Mouse (Mus musculus) activated CD4-positive, CD25-positive, alpha-beta regulatory T cell, adult 4 months (primary cell): ENCODE measurements around the gene Olfr54. TPM values are rescaled to one million over a fixed set of nuclear protein-coding genes. Genes with fewer than 3 reads are reported as not detected.
"Not testable (repeated sequence)": the region's sequence is repeated elsewhere in the genome, so short reads cannot be mapped to it uniquely, and the experiment has no call there.

ENCODE experiments used
- ATAC-seq: one replicate; pipeline ENCODE4 v1.8.0; 2017
- polyA plus RNA-seq, 2 experiments: library from polyadenylated mRNA; unstranded; fragments of 100-300 nt; shearing (Covaris generic); gene quantifications; one replicate each; pipeline ENCODE4 v1.2.1; 2017

Olfr54 gene
- under 1 TPM in 1 of 2 experiments, not detected in 1; 0.20 TPM for polyA plus RNA-seq

DNA sequence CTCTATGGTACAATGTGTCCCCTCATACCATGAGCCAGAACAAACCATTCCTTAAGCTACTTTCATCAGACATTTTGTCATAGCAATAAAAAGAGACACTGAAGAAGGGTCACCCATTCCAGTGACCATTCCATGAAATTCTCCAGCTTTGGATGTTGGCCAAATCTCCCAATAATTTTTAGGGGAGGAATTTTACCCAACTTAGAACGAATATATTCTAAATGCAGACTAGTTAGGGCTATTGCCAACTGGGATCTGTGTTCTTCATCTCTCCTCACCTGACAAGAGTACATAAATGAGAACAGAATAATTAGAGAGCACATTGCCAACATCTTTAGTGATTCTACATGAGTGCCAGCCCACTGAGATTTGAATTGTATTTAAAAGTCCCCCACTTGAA, at the start of gene Olfr54:
Gene Olfr54 (plus strand): TSS at position 301 of the 400 bp plus-strand sequence.
- ATAC-seq: no peak

- no peak for ATAC-seq
These were observed 49.1 kb upstream of the Olfr54 start for GRCm38 (mm10) chr11:50964886-50965285.

GRCm38 (mm10) chr11:50966230-50966629, 47.8 kb upstream of the Olfr54 start, which contains the start of gene Olfr1378:
Gene Olfr1378 (plus strand): TSS chr11:50966530.
- ATAC-seq: no peak

- no peak for ATAC-seq
These were observed 36.8 kb upstream of the Olfr54 start for GRCm38 (mm10) chr11:50977216-50977615.

- ATAC-seq: no peak
These were observed 32.4 kb upstream of the Olfr54 start, which contains the start of gene Olfr1377 for GRCm38 (mm10) chr11:50981667-50982066. Gene Olfr1377 (plus strand): TSS chr11:50981967.

- no peak for ATAC-seq
These were observed 10.7 kb upstream of the Olfr54 start, which contains the start of gene Olfr51 for GRCm38 (mm10) chr11:51003296-51003695. Gene Olfr51 (plus strand): TSS chr11:51003596.

DNA sequence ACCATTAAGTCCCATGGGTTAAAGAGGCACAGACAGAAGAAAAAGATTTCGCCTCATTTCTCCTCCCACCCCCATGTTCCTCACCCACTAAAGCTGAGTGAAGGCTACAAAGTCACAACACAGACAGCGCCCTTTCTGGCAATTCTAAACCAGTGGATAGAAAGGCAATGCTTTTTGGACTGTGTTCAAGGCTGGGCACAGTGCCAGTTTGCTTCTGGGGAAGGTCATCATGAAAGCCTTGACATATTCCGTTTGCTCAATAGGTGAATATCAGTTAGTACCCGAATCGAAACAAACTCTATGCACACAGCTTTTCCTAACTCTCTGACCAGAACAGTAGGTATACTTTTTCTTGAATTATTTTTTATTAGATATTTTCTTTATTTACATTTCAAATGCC, 2.2 kb upstream of the Olfr54 start:
- ATAC-seq: no peak

DNA sequence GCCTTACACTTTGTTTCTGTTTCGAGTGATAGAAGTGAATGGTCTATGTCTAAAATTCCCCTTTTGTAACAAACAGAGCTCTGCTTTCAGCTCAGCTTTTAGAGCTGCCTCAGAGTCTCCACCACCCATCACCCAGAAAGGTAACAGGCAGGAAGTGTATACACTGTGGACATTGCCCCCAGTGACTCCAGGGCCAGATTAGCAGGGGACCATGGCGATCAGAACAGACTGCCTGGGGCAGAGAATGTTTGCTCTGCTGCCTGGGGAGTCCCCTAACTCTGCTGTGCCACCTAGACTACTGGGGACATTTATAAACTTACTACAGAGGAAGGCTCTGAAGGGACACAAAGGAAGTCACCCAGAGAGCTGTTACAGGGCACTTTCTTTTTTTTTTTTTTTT, 2.3 kb downstream of the Olfr54 start:
- no peak for ATAC-seq

- ATAC-seq: not testable (repeated sequence)
These were observed 12.8 kb downstream of the Olfr54 start for GRCm38 (mm10) chr11:51026811-51027210.

DNA sequence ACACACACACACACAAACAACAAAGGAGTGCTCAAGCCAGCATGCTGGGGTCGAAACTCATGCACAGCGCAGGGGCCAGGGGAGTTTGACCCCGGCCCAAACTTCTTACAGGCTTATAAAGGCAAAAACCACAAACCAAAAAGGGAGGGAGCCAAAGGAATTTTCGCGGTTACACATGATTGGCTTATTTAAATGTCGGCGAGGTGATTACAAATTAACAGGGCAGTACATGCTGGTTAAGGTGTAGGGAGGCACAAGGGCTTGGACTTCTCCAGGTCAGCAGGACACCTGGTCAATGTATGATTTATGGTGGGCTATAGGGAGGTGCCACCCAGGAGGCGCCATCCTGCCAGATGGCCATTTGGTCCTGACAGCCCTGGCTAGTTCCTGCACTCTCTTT, 15.3 kb downstream of the Olfr54 start:
- ATAC-seq: not testable (repeated sequence)

GRCm38 (mm10) chr11:51030225-51030624, 16.2 kb downstream of the Olfr54 start:
- ATAC-seq: no peak

- ATAC-seq: no peak
These were observed 18.8 kb downstream of the Olfr54 start for GRCm38 (mm10) chr11:51032851-51033250.

GRCm38 (mm10) chr11:51034141-51034540, 20.1 kb downstream of the Olfr54 start:
- not testable (repeated sequence) for ATAC-seq

- ATAC-seq: no peak
These were observed 21.9 kb downstream of the Olfr54 start for GRCm38 (mm10) chr11:51035951-51036350.

GRCm38 (mm10) chr11:51044776-51045175, 30.7 kb downstream of the Olfr54 start:
- not testable (repeated sequence) for ATAC-seq

DNA sequence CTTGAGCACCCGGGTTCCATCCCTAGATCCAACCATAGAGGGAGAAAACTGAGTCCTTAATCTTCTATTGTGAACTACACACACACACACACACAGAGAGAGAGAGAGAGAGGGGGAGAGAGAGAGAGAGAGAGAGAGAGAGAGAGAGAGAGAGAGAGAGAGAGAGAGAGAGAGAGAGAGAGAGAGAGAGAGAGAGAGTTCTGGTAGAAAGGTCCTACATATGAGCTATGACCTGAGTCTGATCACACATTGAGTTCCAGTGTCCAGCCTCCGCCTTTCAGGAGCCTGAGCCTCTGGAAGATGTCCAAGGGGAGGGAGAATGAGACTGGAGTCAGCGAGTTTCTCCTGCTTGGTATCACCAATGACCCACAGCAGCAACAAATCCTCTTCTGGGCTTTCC, 33.8 kb downstream of the Olfr54 start, which contains the start of gene Olfr1375:
Gene Olfr1375 (plus strand): TSS at position 301 of the 400 bp plus-strand sequence.
- ATAC-seq: not testable (repeated sequence)

DNA sequence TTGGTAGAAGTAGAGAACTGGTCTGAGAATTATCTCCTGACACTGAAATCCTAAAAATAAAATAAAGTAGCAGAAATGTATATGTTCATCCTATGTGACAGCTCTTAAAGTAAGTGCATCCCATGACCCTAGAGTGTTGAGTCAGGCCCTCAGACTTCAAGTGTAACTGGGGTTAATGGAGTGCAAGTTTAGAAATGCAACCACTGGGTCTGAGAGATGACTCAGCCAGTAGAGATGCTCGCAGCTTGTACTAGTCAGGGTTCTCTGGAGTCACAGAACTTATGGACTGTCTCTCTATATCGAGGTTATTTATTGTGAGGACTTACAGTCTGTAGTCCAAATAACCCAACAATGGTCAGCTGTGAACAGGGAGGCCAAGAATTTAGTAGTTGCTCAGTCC, 37.6 kb downstream of the Olfr54 start:
- no peak for ATAC-seq

DNA sequence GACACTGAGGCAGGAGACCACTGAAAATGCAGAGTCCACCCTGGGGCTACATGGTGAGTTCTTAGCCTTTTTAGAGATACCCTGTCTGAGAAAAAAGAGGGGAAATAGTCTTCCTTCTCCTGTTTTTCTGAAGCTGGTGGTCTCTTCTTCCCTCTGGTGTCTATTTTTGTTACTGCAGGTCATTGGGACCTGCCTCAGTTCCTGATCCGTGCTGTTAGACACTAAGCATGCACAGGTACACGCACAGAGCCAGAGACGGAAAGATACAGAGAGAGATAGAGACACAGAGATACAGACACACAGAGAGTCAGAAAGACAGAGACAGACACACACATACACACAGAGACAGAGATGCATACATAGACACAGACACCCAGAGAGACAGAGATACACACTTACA, 39.2 kb downstream of the Olfr54 start:
- ATAC-seq: no peak

DNA sequence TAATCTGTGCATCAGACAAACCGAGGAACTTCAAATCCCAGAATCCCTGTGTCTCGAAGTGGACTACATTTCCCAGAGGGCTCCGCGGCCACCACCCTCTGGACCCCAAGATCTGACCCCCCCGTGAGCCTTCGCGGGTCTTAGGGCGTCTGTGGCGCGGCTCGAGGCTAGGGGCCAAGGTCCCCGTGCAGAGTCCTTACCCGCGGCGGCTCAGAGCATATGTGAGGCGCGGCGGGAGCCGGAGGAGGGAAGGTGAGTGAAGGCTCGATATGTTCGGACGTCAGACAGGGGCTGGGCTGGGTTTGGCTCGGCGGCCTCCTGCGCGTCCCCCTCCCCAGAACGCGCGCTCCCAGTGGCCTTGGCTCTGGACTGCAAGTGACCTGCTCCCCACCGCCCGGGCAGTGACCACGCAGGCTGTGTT, 45.1 kb downstream of the Olfr54 start, which contains the start of gene Zfp354a:
Gene Zfp354a (plus strand): TSS at position 107 of the 421 bp plus-strand sequence.
- ATAC-seq: no peak

DNA sequence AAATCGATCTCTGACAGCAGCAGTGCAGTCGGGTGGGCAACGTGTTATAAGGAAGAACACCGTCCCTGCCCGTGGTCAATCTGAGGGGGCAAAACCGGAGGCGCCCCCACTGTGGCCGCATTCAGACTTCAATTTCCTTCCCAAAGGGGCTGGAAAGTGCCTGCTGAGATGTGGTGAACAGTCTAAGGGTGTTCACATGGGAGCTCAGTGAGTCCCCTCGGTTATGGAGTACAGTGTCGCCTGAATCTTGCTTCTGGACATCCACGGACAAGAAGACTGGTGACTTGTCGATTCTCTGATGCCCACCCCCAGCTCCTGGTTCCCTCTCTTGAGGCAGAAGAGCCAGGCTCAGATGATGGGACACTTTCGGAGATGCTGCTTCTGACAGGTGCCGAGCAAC, 45.6 kb downstream of the Olfr54 start:
- ATAC-seq: no peak

- no peak for ATAC-seq
These were observed 46.9 kb downstream of the Olfr54 start for GRCm38 (mm10) chr11:51060981-51061380.

GRCm38 (mm10) chr11:51063276-51063675, 49.2 kb downstream of the Olfr54 start:
- no peak for ATAC-seq

DNA sequence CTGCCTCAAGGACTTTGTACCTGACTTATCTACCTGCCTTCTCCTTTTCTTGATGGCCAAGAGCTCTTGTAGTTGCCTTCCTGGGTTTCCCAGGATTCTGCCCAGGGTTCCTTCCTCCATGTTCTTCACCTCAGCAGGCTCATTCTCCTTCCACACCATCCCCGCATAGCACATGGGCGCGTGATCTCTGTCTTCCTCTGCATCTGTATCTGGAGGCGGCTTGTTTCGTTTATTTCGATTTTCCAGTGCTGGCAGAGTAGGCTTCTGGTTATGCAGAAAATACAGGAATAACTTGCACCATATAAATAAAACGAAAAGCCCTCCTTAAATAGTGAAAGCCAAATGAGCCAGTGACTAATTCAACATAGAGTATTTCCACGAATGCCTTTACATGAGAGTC, 49.8 kb downstream of the Olfr54 start:
- no peak for ATAC-seq
